Mouse (Mus musculus): ENCODE results near the gene Ace2.

The Ace2 gene

DNA sequence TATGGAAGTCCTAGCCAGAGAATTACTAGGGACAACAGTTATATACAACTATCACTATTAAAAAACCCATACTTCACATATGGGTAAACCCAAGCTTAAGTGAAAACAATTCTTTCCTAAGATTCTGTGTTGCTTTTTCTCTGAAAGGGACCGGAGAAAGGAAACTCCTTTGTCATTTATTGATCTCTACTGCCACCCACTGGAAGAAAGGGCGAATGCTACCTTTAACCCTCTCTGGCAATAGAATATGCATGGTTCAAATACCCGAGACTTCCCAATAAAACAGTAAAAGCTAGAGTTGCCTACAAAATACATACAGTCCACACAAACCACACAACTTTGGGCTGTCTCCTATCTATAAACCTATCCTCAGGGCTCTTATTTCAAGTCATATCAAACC, 40.6 kb downstream of the Ace2 start:
- peak; percentile 45 for DNase-seq (ENCODE audit: low spot score)

DNA sequence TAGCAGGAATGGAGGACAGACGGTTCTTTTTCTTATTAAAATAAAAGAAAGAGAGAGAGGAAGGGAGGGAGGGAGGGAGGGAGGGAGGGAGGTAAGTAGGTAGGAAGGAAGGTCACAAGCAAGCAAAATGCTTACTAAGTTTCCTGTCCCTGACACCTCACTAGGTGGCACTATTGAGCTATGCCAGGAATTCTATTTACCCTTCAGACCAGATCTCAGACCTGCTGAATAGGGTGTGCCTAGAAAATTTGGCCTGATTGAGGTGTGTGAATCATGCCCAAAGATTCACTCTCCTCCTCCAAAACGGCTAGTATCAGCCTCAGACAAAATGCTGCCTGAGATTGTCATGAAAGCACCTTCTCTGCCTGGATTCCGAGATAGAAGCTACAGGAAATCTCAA, 44.7 kb downstream of the Ace2 start:
- DNase-seq (ENCODE audit: low spot score), result peak; percentile 34

DNA sequence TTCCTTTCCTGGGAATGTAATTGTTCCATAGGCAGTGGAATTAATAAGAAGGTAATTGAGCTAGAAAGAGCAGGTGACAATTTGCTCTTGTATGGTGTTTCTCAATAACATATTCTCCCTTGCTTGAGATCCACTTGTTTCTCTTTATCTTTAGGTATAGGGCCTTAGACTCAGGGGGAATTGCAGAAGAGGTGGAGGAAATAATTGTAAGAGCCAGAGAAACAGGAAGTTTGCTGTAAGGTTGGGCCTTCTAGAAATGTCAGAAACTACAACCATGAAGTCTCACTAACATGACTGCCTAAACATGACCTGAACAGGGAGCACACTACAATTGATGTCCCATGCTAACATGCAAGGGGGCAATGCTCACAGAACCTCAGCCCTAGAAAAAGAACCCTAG, 50.7 kb downstream of the Ace2 start:
- no peak for DNase-seq (ENCODE audit: low spot score)

DNA sequence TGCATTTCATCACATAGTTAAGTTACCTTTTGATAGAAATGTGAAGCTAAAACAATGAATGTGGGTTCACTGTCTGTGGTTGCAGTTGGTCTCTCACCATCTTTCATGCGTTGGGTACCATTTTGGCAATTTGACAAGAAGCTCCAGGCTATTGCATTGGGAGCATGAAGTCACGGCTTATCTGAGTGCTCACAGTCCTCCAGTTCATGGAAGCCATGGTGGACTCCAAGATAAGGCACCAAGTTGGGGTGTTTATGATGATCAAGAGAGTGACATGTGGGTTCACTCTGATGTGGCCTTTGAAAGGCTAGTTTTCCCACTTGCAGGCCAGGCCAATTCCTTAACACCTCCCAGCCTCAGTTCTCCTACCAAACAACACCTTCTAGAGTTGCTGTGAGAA, 58.5 kb downstream of the Ace2 start:
- no peak for DNase-seq (ENCODE audit: low spot score)

DNA sequence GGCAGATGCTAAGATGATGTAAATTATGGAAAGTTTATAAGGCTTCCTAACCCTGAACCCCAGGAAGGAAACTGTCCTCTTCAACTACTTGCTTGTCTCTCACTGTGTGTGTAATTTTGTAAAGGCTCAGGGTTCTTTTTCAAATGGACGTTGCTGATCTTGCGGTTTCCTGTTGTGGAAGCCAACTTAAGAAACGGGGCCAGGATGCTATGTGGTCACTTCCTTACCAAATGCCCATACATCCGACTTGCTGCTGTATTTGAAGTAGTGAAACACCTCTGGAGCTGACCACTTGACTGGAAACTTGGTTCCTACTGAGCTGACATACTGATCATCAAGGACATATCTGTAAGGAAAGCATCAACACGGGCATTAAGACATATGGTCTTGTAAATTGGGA, 61.4 kb downstream of the Ace2 start:
- DNase-seq (ENCODE audit: low spot score), result no peak

DNA sequence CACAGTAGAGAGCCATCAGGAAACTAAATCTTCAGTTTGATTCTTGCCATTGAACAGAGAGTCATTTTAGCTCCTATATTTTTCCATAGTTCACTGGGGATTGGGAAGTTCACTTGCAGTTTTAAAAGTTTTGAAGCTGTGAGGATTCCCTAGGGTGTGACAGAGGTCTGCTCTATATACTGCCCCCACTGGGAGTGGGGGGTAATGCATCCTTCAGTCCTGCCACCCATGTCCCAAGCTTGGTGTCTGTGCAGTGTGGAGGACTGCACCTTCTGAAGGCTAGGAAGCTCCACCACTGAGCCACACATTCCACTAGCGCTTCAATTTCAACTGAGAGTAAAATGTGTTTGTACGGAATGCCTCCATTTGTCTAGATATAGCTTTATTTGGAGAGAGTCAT, 82.9 kb downstream of the Ace2 start:
- no peak for DNase-seq (ENCODE audit: low spot score)

DNA sequence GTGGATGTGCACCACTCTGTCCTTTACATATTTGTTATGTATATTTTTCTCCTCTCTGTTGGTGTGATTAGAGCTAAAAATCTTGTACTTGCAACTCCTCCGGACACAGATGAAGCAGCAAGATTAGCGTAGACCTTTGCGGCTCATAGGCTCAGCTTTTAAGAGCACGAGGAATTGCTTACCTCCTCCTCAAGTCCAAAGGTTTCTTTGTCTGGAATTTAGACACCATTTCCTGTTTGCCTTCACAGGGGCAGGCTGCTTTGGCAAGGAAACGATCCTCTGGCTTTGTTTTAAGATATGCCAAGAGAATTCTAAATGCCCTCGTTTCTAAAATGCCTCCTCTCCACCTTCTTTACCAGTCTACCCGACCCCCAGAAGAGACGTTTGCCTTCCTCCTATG, 94.2 kb downstream of the Ace2 start:
- DNase-seq (ENCODE audit: low spot score), result no peak

Data from ovary, postnatal 14 days (tissue).